Mouse (Mus musculus) liver, embryonic 14.5 days (tissue): ENCODE results near the gene Lyrm9. TPM values are rescaled to one million over a fixed set of nuclear protein-coding genes. Genes with fewer than 3 reads are reported as not detected.
A peak's percentile ranks its signal among the peaks of the same experiment; 100 is the strongest.

Source experiments
- ATAC-seq: fragments of 200-750 bp; cut with Nextera tagmentation; 2 replicates; pipeline ENCODE4 v1.8.0; 2017; ENCODE audit warnings: moderate number of reproducible peaks, mild to moderate bottlenecking, moderate library complexity; ENCODE audit not compliant: insufficient read depth
- DNase-seq, 3 experiments: peaks; one replicate each; pipeline ENCODE4 v3.0.0-alpha.2; 2012 to 2013; ENCODE audit warnings: low read depth in 3 of 3, low spot score in 3 of 3
- H3K27ac ChIP-seq: fragments of 300-500 bp; sonication (generic); 2 replicates; pipeline ENCODE4 v1.5.1; 2014; ENCODE audit warnings: moderate library complexity, mild to moderate bottlenecking, control low read depth, inconsistent platforms
- H3K27me3 ChIP-seq: fragments of 300-500 bp; sonication (generic); 2 replicates; pipeline ENCODE4 v1.6.1; 2014; ENCODE audit warnings: mild to moderate bottlenecking, low read length, moderate library complexity; ENCODE audit not compliant: control insufficient read depth, insufficient read depth
- H3K36me3 ChIP-seq: fragments of 300-500 bp; sonication (generic); replicated peaks from 2 replicates; pipeline ENCODE4 v1.6.1; 2014; ENCODE audit warnings: low read depth; ENCODE audit not compliant: control insufficient read depth, insufficient read depth
- H3K4me1 ChIP-seq, 2 experiments: fragments of 200-500 bp in 1 of 2; fragments of 300-500 bp in 1 of 2; sonication (generic) in 1 of 2; replicated peaks; 2 replicates each; pipeline ENCODE4 v1.6.1; 2012 to 2014; ENCODE audit warnings: antibody characterized with exemption in 1 of 2, inconsistent platforms in 1 of 2, low read length in 1 of 2; ENCODE audit not compliant: control insufficient read depth in 2 of 2, insufficient read depth in 2 of 2
- H3K4me2 ChIP-seq: fragments of 300-500 bp; sonication (generic); 2 replicates; pipeline ENCODE4 v1.6.1; 2014; ENCODE audit warnings: low read depth, mild to moderate bottlenecking, control low read depth, moderate library complexity
- H3K4me3 ChIP-seq, 2 experiments: fragments of 200-500 bp in 1 of 2; fragments of 300-500 bp in 1 of 2; sonication (generic) in 1 of 2; 2 replicates each; pipeline ENCODE4 v1.5.1; 2012 to 2014; ENCODE audit warnings: low read depth in 2 of 2, low read length in 2 of 2, mild to moderate bottlenecking in 2 of 2, control low read depth in 1 of 2, inconsistent platforms in 1 of 2, moderate library complexity in 1 of 2; ENCODE audit not compliant: insufficient read depth in 1 of 2
- H3K9ac ChIP-seq: fragments of 300-500 bp; sonication (generic); replicated peaks from 2 replicates; pipeline ENCODE4 v1.6.1; 2014; ENCODE audit warnings: mild to moderate bottlenecking, control low read depth, moderate library complexity
- H3K9me3 ChIP-seq: fragments of 300-500 bp; sonication (generic); 2 replicates; pipeline ENCODE4 v1.6.1; 2016; ENCODE audit warnings: low read length, mixed read lengths; ENCODE audit not compliant: control insufficient read depth
- CTCF ChIP-seq: IDR thresholded peaks from 2 replicates; pipeline ENCODE4 v1.5.1; 2016; ENCODE audit warnings: antibody characterized with exemption, low read depth, control low read depth
- EP300 ChIP-seq: IDR thresholded peaks from 2 replicates; pipeline ENCODE4 v1.6.1; 2016; ENCODE audit warnings: antibody characterized with exemption, low read depth
- WGBS: fragments of 180-500 bp; shearing (Covaris S2); extraction: QIAGEN DNeasy Blood & Tissue Kit; methylation state at CpG from one replicate; pipeline ENCODE4 v1.1.7; 2014; ENCODE audit not compliant: insufficient replicate concordance; 5-methylcytosine and 5-hydroxymethylcytosine counted together
- polyA plus RNA-seq, 2 experiments: library from polyadenylated mRNA; depleted of rRNA in 1 of 2; stranded (reverse) in 1 of 2; unstranded in 1 of 2; fragments of >200 nt; fragmentation: Nextera tagmentation in 1 of 2; extraction: Ambion mirVana in 1 of 2; gene quantifications; 2 replicates each; pipeline versions ENCODE4 v1.2.1 to v1.2.3; 2012 to 2014

Gene Lyrm9
- polyA plus RNA-seq, 2 experiments: 12.4 to 18.1 TPM

DNA sequence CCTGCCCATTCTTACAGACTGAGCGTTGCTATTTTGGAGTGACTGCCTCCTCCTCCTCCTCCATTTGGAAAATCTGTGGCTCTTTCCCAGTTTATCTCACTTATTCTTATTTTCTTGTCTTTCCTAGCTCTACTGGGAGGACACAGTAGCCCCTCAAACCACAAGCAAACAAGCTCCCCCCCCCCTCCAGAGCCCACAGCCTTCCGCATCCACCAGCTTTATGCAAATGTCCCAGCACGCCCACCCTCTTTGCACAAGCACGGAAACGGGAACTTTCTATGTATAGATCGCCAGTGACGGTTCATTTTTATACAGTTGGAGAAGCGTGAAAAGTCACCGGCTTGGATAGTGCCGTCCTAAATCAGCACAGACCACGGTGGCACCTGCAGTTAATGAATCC, 33.9 kb upstream of the Lyrm9 start:
- 13% methylated on average over 11 of the region's 11 CpGs for WGBS
- H3K9ac ChIP-seq: no peak overlapping the region
- H3K4me2 ChIP-seq: peak overlapping the region; percentile 28
- no peaks in the 10 kb centered on the region for H3K27me3 ChIP-seq
- H3K4me3 ChIP-seq: no peak overlapping the region
- no peak overlapping the region for H3K27ac ChIP-seq
- TF ChIP-seq EP300: no peak
- H3K36me3 ChIP-seq: no peaks in the 10 kb centered on the region
- no peaks in the 10 kb centered on the region for H3K9me3 ChIP-seq
- no peak for DNase-seq
- no peak for ATAC-seq
- H3K4me1 ChIP-seq: peaks cover 0 to 5% of the 10 kb centered on the region in 2 experiments; a peak in 1 of 4 replicates

DNA sequence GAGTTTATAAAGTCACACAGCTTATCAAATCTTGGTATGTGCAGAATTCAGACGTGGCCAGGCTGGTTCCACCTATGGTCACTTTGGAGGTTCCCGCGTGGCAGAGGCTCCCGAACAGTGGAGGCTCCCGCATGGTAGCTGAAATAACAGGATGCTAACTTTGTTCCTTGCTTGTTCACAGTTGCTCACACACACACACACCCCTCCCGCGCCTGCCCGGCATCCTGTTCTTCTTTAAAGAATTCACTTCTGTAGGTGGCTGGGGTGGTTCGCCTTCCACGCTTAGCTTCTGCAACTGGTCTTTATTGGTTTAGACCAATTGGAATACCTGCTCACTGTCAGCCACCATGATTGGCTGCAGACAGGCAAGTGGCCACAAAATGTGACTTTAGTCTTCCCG, 33.3 kb upstream of the Lyrm9 start:
- Histone ChIP-seq H3K4me2 (no peak overlapping the region; the same call in 1 of the 2 replicates), H3K9ac (no peak overlapping the region), H3K9me3 (no peaks in the 10 kb centered on the region), H3K4me3 (no peak overlapping the region), H3K27ac (no peak overlapping the region), H3K36me3 (no peaks in the 10 kb centered on the region), H3K27me3 (no peaks in the 10 kb centered on the region), H3K4me1 (peaks cover 0 to 8% of the 10 kb centered on the region in 2 experiments; a peak in 2 of 4 replicates)
- TF ChIP-seq CTCF (no peak), EP300 (no peak)
- DNase-seq (no peak), ATAC-seq (no peak)
- 52% methylated on average over 11 of the region's 11 CpGs for WGBS

DNA sequence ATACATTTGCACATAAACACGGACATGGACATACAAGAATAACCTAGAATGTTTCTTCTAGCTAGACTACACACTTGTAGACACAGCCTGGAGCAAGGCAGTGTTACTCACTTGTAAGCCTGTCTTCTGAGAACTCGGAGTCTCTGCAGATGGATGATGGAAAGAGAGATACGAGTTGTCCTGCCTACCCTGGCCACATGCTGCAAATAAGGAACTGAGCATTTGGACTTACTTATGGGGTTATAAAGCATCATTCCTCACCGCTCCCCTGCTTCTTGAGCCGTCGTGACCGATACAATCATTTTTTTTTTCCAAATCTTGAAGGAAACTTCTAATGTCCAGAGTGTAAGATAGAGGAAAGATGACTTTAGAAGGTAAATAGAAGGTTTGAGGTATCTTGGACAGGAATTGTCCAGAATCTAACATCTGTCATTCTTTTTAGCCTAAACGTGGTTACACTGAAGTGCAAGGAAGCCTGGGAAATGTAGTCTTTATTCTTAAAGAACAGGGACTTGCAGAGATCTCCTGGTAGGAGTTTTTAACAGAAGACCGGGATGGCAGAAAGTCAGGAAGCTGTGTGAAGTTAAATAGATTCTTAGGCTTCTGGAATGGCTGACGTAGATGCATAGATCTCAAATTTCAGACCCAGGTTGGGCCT, 30.2 kb upstream of the Lyrm9 start:
- H3K27ac ChIP-seq: no peak overlapping the region

GRCm38 (mm10) chr11:78801094-78801493, 25.3 kb upstream of the Lyrm9 start:
- Histone ChIP-seq H3K9ac (no peak overlapping the region; the same call in 1 of the 2 replicates), H3K27ac (peak overlapping the region; percentile 22; the same call in 1 of the 2 replicates), H3K9me3 (no peaks in the 10 kb centered on the region), H3K4me3 (no peak overlapping the region), H3K4me2 (peak overlapping the region; percentile 31), H3K36me3 (no peaks in the 10 kb centered on the region), H3K4me1 (peaks cover 13 to 29% of the 10 kb centered on the region in 2 experiments), H3K27me3 (no peaks in the 10 kb centered on the region)
- peak; percentile 17 to 38 (median 29) for DNase-seq
- WGBS: 27% methylated on average over 4 of the region's 4 CpGs
- ATAC-seq: peak; percentile 81
- TF ChIP-seq CTCF (no peak), EP300 (peak; percentile 83)

More for the DNA sequence above, 30.2 kb upstream of the Lyrm9 start:
- Histone ChIP-seq H3K27me3 (no peaks in the 10 kb centered on the region), H3K36me3 (no peaks in the 10 kb centered on the region), H3K4me3 (no peak overlapping the region), H3K9me3 (no peaks in the 10 kb centered on the region), H3K4me2 (no peak overlapping the region), H3K4me1 (peaks cover 9 to 17% of the 10 kb centered on the region in 2 experiments), H3K9ac (no peak overlapping the region)
- ATAC-seq (no peak), DNase-seq (no peak)
- TF ChIP-seq EP300: no peak
- WGBS: 65% methylated on average over 10 of the region's 10 CpGs

- H3K4me2 ChIP-seq: peak overlapping the region; percentile 6; the same call in 1 of the 2 replicates
- DNase-seq: no peak
- no peak overlapping the region for H3K9ac ChIP-seq
- no peak overlapping the region for H3K27ac ChIP-seq
- H3K27me3 ChIP-seq: no peaks in the 10 kb centered on the region
- 46% methylated on average over 14 of the region's 14 CpGs for WGBS
- ATAC-seq: no peak
- peaks cover 13 to 26% of the 10 kb centered on the region in 2 experiments for H3K4me1 ChIP-seq
- no peaks in the 10 kb centered on the region for H3K9me3 ChIP-seq
- no peaks in the 10 kb centered on the region for H3K36me3 ChIP-seq
- no peak for TF ChIP-seq CTCF
- H3K4me3 ChIP-seq: no peak overlapping the region
Measured at GRCm38 (mm10) chr11:78803587-78804316, 22.6 kb upstream of the Lyrm9 start.
